Mouse (Mus musculus) testis, postnatal 10 days (tissue): ENCODE data around the gene Cd4.
"Not testable (repeated sequence)": the region's sequence is repeated elsewhere in the genome, so short reads cannot be mapped to it uniquely, and the experiment has no call there.

ENCODE experiments used
- DNase-seq: peaks from one replicate; pipeline ENCODE4 v3.0.0; 2021; ENCODE audit warnings: low spot score

Cd4 gene

GRCm38 (mm10) chr6:124847305-124847704, 40.7 kb downstream of the Cd4 start:
- DNase-seq, result peak; percentile 95

DNA sequence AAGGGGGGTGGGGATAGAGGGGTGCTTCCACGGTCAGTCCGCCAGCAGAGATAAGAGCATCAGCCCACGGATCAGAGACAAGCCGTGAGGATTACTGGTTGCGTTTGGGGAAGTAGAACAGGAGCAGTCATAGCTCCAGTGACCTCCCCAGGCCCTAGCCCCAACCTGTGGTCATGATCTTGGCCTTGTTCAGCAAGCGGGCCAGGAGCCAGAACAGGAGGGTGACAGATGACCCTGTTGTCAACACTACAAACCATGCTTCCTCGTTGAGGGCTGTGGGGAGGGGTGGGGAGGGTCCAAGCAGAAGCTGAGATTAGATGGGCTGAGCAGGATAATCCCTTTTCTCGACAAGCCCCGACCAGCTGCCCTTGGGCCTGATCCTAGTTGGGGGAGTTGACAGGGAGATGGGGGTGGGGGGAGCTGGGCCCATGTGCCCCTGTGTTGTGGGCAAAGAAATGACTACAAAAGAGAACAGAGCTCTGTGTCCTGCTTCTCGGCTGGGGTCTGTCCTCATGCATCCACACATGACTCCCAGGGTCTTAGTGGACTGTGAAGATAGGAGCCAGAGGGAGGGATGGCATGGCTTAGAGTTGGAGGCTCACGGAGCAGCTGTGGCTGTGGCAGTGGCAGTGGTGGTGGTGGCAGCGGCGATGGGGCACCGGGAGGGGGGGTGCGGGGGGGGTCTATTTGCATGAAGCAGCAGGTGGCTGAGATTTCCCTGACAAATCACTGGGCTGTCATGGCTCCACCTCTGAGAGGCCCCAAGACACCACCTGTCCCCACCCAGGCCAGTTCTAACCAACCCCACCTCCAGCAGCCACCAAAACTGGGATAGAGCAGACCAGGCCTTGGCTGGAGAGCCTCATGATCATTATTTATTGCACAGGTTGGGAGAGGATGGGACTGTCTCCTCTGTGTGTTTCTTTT, 47.5 kb downstream of the Cd4 start, which contains the start of gene Gnb3:
Gene Gnb3 (minus strand): TSS at position 35 of the 927 bp plus-strand sequence.
- DNase-seq, result no peak

GRCm38 (mm10) chr6:124839805-124840204, 48.2 kb downstream of the Cd4 start:
- DNase-seq, result no peak

- DNase-seq, result no peak
These were observed 51.6 kb downstream of the Cd4 start for GRCm38 (mm10) chr6:124836411-124836810.

GRCm38 (mm10) chr6:124835531-124835930, 52.5 kb downstream of the Cd4 start:
- DNase-seq, result no peak

DNA sequence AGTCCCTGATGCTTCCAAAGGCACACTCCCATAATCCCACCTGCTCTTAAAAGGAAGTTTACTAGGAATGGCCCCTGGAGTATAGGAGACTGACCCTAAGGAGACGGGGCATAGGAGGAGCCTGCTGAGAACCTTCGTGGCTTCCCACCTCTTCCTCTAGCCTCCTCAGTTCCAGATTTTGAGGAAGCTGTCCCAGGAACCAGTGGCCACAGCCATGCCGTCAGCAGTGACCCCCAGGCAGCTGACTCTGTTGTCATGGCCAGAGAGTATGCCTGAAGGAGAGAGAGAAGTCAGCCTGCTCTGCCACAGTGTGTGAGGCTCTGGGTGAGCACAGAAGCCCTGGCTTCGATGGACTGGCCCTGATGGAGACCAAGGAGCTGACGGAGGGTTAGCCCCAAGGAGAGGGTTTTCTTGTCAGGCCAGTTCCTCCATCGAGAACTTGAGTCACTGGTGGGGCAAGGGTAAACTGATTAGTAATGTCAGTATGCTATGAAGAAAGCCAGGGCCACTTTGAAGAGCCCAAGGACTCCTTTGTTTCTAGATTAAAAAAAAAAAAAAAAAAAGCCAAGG, 53.4 kb downstream of the Cd4 start:
- no peak for DNase-seq

DNA sequence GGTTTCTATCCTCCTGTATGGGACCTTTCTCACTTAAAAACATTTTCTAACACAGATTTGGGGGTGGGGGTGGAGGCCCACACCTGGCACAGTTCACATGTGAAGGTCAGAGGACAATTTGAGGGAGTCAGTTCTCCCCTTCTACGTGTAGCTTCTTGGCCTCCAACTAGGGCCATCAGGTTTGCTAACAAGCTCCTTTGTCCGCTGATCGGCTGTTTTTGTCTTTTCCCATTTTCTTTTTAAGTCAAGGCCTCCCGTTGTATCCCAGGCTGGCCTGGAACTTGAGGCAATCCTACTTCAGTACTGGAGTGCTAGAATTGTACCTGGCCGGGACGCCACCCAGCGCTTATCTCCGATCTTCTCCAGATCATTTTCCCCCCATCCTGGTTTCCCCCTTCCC, 56.4 kb downstream of the Cd4 start:
- no peak for DNase-seq

- DNase-seq, result not testable (repeated sequence)
These were observed 56.8 kb downstream of the Cd4 start for GRCm38 (mm10) chr6:124831199-124831598.

DNA sequence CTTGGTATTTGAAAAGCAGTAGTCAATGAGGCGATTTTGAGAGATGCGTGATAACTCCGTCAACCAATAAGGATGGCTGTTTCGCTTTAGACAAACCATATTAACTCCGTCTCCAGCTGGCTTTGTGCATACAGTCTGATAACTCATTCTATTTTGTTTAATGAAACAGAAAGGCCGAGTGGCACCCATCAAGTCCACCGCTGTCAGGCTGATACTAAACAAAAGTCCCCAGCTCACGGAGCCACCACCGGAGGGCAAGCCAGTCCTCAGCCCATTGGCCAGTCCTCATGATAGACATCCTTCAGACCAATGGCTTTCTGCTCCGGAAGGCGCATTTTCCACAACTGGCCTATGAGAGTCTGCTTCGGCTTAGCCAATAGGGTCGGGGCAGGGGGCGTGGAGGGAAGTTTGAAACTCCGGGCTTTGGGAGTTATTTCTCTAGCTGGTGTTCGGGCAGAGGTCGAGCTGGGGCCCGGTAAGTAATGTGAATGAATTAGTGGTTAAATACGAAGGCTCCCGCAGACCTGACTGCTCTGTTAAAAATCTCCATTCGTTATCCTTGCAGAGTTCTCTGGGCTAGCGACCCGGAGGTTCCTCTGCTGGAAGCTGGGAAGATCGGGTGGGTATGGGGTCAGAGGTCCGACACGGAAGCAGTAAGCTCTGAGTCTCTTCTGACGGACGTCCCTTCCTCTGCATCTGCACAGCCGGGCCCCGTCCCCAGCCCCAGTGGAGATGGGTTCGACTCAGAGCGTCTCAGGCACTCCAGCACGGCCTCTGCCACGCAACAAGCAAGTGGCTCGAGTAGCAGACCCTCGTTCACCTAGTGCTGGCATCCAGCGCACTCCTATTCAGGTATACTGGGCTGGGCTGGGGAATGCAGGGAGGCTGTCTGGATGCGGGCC, 58.0 kb downstream of the Cd4 start:
- DNase-seq, result peak; percentile 92

- peak; percentile 96 for DNase-seq
These were observed 58.9 kb downstream of the Cd4 start, which contains the start of the genes Usp5 and Cdca3 for GRCm38 (mm10) chr6:124828868-124829798. TSS of gene Usp5 (minus strand) at chr6:124829484. TSS of gene Cdca3 (plus strand) at chr6:124829547.

DNA sequence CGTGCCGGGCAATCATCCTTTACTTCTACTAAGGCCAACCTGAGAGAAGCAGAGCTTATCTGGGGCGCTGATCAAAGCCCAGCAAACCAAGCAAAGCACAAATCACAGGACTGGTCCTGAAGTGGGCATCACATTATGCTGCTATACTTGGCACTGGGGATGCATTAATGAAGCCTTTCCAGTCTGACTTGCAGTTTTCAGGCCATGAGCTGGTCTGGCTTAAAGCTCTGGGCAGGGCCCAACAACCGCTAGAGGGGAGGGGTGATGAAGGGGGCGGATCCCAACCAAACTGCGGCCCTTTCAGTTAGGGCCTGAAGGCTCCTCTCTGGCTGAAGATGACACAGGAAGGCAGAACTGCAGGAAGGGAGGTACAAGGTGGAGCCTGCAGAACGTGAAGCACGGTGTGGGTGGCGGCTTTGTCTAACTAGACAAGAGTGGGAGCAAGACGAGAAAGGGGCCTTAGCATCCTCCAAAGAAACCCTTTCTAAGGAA, 59.9 kb downstream of the Cd4 start:
- DNase-seq, result peak; percentile 62

DNA sequence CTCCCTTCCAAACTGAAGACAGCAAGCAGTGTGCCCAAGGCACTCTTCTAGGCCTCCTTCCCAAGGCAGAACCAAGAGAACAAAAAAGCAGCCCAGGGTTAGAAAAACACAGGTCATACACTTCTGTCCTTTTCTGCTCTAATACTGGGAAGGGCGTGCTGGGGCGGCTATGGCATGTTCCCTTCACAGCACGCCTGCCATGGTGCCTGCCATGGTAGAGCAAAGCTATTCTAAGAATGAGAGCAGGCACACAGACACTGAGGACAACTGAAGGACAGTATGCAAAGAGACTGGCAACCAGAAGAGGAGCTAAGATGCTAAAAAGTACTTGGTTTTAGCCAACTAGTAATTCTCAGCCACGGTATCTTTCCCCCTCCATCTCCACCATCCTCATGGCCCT, 66.0 kb downstream of the Cd4 start:
- no peak for DNase-seq

- DNase-seq, result no peak
These were observed 67.1 kb downstream of the Cd4 start for GRCm38 (mm10) chr6:124820891-124821290.

DNA sequence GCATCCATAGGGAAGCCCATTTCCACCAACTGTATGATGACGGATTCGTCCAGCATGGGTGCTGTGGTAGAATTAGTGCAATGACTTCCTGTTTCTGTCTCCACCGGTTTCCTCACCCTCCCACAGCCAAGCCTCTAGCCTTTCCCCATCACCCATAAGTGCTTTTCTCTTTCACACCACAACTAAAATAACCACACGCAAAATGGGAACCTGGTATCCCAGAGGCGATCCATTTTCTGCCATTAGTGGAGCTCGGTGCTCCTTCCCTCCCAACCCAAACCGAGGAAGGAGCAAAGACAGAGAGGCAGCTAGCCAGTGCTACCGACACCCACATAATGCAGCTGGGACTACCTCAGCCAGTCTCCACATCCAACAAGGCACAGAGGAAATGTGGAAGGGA, 70.0 kb downstream of the Cd4 start:
- no peak for DNase-seq

GRCm38 (mm10) chr6:124817563-124817962, 70.5 kb downstream of the Cd4 start:
- no peak for DNase-seq

- DNase-seq, result no peak
These were observed 70.9 kb downstream of the Cd4 start for GRCm38 (mm10) chr6:124817125-124817524.

DNA sequence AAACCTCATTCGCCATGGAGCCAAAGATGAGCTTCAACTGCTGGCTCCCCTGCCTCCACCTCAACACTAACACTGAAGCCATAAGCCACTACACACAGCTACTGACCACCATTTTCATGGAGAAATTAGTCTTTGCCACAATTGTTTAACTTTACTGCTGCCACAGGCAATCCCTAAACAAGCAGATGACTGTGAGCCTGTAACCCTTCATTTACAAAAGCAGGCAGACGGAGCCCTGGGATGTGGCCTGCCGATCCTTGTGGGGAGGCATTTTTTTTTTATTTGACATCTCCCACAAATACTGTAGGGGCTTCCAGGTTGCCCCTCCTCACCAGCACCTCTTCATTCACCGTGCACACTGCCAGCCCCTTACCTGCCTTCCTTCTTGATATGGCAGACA, 71.4 kb downstream of the Cd4 start:
- DNase-seq, result peak; percentile 25

GRCm38 (mm10) chr6:124814858-124815774, 72.9 kb downstream of the Cd4 start:
- no peak for DNase-seq
